Mouse (Mus musculus) left cerebral cortex, postnatal 14 days (tissue): ENCODE results near the gene Elavl4. TPM values are rescaled to one million over a fixed set of nuclear protein-coding genes. Genes with fewer than 3 reads are reported as not detected.

ENCODE experiments used
- DNase-seq, 2 experiments: peaks; one replicate each; pipeline ENCODE4 v3.0.0; 2021 to 2022; ENCODE audit warnings: low spot score in 2 of 2, mixed read lengths in 1 of 2
- intact Hi-C: fragments of 180-260 bp; cut with DNase I; formaldehyde crosslinking; loops from one replicate; pipeline ENCODE4 v1.15.1; 2025
- long read RNA-seq, 2 experiments: library from polyadenylated mRNA; stranded (forward); transcript quantifications; one replicate each; pipeline ENCODE4 v2.0.0; 2021
- total RNA-seq, 2 experiments: library from RNA; stranded (reverse); gene quantifications; 2 replicates each; pipeline ENCODE4 v1.2.3; 2021

Gene Elavl4
- 100 to 1,000 TPM in 1 of 2 experiments, 10 to 100 TPM in 1; 91.8 to 116 TPM for total RNA-seq
- long read RNA-seq, experiment 1, full-length matches to known transcripts: 89 of 127 reads
- long read RNA-seq, experiment 1, partial matches to known transcripts: 5 of 127 reads
- long read RNA-seq, experiment 1, other reads (novel, unspliced or antisense): 33 of 127 reads
- long read RNA-seq, experiment 2, full-length matches to known transcripts: 70 of 98 reads
- long read RNA-seq, experiment 2, partial matches to known transcripts: 12 of 98 reads
- long read RNA-seq, experiment 2, other reads (novel, unspliced or antisense): 16 of 98 reads

GRCm38 (mm10) chr4:110351178-110352000 lies at the start of gene Elavl4:
TSS of gene Elavl4 (minus strand) at chr4:110351909.
- intact Hi-C loops: loop anchor here (5.0 kb wide), 1 partner anchor 59 kb away; no protein-coding TSS in a partner anchor
- DNase-seq: peak; percentile 43 to 72

GRCm38 (mm10) chr4:110397618-110398045 lies 45.9 kb upstream of the Elavl4 start, which contains the start of gene Agbl4:
TSS of gene Agbl4 (plus strand) at chr4:110397661.
- intact Hi-C loops: no loop called here
- peak; percentile 65 to 80 for DNase-seq

- DNase-seq: peak in 1 of 2 experiments; percentile 0
- intact Hi-C loops: no loop called here
Observed at GRCm38 (mm10) chr4:110396221-110396620, 44.5 kb upstream of the Elavl4 start.

- no peak for DNase-seq
- intact Hi-C loops: no loop called here
Observed at GRCm38 (mm10) chr4:110360568-110360967, 8.9 kb upstream of the Elavl4 start.

GRCm38 (mm10) chr4:110352001-110352369 lies 276 bp upstream of the Elavl4 start:
- no peak for DNase-seq
- intact Hi-C loops: loop anchor here (5.0 kb wide), 1 partner anchor 60 kb away; no protein-coding TSS in a partner anchor

- DNase-seq: no peak
- intact Hi-C loops: loop anchor here (5.0 kb wide), 1 partner anchor 59 kb away; no protein-coding TSS in a partner anchor
Observed at GRCm38 (mm10) chr4:110350856-110351177, 892 bp downstream of the Elavl4 start.

- intact Hi-C loops: no loop called here
- DNase-seq: peak; percentile 28 to 30
Observed at GRCm38 (mm10) chr4:110323912-110324311, 27.8 kb downstream of the Elavl4 start.

GRCm38 (mm10) chr4:110312126-110312525 lies 39.6 kb downstream of the Elavl4 start:
- no peak for DNase-seq
- intact Hi-C loops: no loop called here

GRCm38 (mm10) chr4:110306972-110307371 lies 44.7 kb downstream of the Elavl4 start:
- no peak for DNase-seq
- intact Hi-C loops: no loop called here

GRCm38 (mm10) chr4:110306559-110306958 lies 45.1 kb downstream of the Elavl4 start:
- peak in 1 of 2 experiments; percentile 39 for DNase-seq
- intact Hi-C loops: no loop called here

GRCm38 (mm10) chr4:110295793-110296192 lies 55.9 kb downstream of the Elavl4 start:
- intact Hi-C loops: no loop called here
- DNase-seq: no peak

GRCm38 (mm10) chr4:110293238-110293637 lies 58.5 kb downstream of the Elavl4 start:
- DNase-seq: no peak
- intact Hi-C loops: loop anchor here (5.0 kb wide), 1 partner anchor 59 kb away; the partner anchor contains the start of gene Elavl4

GRCm38 (mm10) chr4:110292471-110292870 lies 59.2 kb downstream of the Elavl4 start:
- intact Hi-C loops: loop anchor here (5.0 kb wide), 1 partner anchor 60 kb away; the partner anchor contains the start of gene Elavl4

GRCm38 (mm10) chr4:110290544-110291095 lies 61.1 kb downstream of the Elavl4 start:
- intact Hi-C loops: loop anchor here (5.0 kb wide), 1 partner anchor 62 kb away; the partner anchor contains the start of gene Elavl4
- peak in 1 of 2 experiments; percentile 71 for DNase-seq

More at GRCm38 (mm10) chr4:110292471-110292870, 59.2 kb downstream of the Elavl4 start:
- no peak for DNase-seq

GRCm38 (mm10) chr4:110290056-110290455 lies 61.7 kb downstream of the Elavl4 start:
- intact Hi-C loops: loop anchor here (5.0 kb wide), 1 partner anchor 62 kb away; the partner anchor contains the start of gene Elavl4

GRCm38 (mm10) chr4:110287412-110288067 lies 64.2 kb downstream of the Elavl4 start:
- peak; percentile 74 to 75 for DNase-seq
- intact Hi-C loops: loop anchor here (5.0 kb wide), 2 partner anchors 235 to 305 kb away; no protein-coding TSS in a partner anchor

More at GRCm38 (mm10) chr4:110290056-110290455, 61.7 kb downstream of the Elavl4 start:
- DNase-seq: peak in 1 of 2 experiments; percentile 35

GRCm38 (mm10) chr4:110286841-110287240 lies 64.9 kb downstream of the Elavl4 start:
- DNase-seq: no peak
- intact Hi-C loops: loop anchor here (5.0 kb wide), 2 partner anchors 235 to 305 kb away; no protein-coding TSS in a partner anchor

GRCm38 (mm10) chr4:110286371-110286781 lies 65.3 kb downstream of the Elavl4 start:
- DNase-seq: peak; percentile 42 to 71
- intact Hi-C loops: loop anchor here (5.0 kb wide), 2 partner anchors 234 to 304 kb away; no protein-coding TSS in a partner anchor
